Mouse (Mus musculus): ENCODE results near the gene Ppp2r3a.

GRCm38 (mm10) chr9:101096461-101096860, 155.1 kb downstream of the Ppp2r3a start:
- TF ChIP-seq POLR2A (IDR thresholded peaks at IDR 0.05; ENCODE audit: extremely low read depth, insufficient read depth, low read length) (no peak), CTCF (IDR thresholded peaks at IDR 0.05; ENCODE audit: low read depth, low read length) (no peak)

Data from liver, adult 2 months (tissue).